Mouse (Mus musculus) embryonic fibroblast, embryonic 13.5 days (primary cell): Measurements from ENCODE around the gene Ncoa3.

Experiments
- CTCF ChIP-seq: IDR thresholded peaks from 2 replicates; pipeline ENCODE4 v1.5.1; 2011; ENCODE audit warnings: mild to moderate bottlenecking, control low read depth, low read length, moderate library complexity, borderline replicate concordance; ENCODE audit not compliant: insufficient read depth
- POLR2A ChIP-seq: IDR thresholded peaks from 2 replicates; pipeline ENCODE4 v1.6.1; 2011; ENCODE audit warnings: low read depth, mild to moderate bottlenecking, control low read depth, low read length, moderate library complexity

DNA sequence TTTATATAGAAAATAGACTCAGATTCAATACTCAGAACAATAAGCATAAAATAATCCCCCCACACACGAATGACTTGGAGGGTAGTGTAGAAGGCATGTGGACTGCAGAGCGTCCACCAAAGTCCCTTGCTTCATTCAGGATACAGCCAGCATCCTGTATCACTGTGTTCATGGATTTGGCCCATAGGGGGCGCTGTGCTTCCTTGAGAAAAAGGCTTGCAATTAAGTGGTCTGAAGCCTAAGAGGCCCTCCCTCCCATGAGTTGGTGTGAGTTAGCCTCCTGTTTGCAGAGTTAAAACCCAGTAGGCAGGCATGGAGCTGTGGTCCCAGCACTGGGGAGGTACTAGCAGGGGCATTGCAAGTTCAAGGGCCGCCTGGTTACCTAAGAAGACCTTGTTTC is 115.9 kb downstream of the Ncoa3 start:
- TF ChIP-seq CTCF (peak; percentile 44; the same call in 1 of the 2 replicates), POLR2A (no peak)
